Comparison of ENCODE assay signal across 19 mouse cellular contexts in genomic region chr2:76409526-76409925, GRCm38 (mm10). TPM values are rescaled to one million over a fixed set of nuclear protein-coding genes. Genes with fewer than 3 reads are reported as not detected.
A peak's percentile ranks its signal among the peaks of the same experiment; 100 is the strongest.
DNase-seq lines count a peak whose midpoint lies in the region; ATAC-seq lines count a peak whose summit lies in the region.
"Had no signal": no experiment of that assay in that cellular context is flagged by ENCODE, and none has a peak within 500 bp of the region (broad histone marks: within the 10 kb centered on the region; RNA-seq: fewer than 3 reads in every experiment).

No protein-coding gene starts in this region.

- H3K9ac ChIP-seq in midbrain, embryonic 11.5 days (ENCODE audit: low read length): no peak overlapping the region
- H3K9ac ChIP-seq in midbrain, embryonic 14.5 days (replicated peaks; ENCODE audit: low read length): no peak overlapping the region
- no peak overlapping the region for H3K9ac ChIP-seq in forebrain, embryonic 13.5 days
- H3K9ac ChIP-seq: embryonic facial prominence, embryonic 12.5 days; heart, embryonic 12.5 days; hindbrain, embryonic 14.5 days; intestine, embryonic 15.5 days had no signal

- no peaks in the 10 kb centered on the region for H3K36me3 ChIP-seq in midbrain, embryonic 11.5 days (ENCODE audit: control insufficient read depth, insufficient read depth, low read length)
- H3K36me3 ChIP-seq in midbrain, embryonic 14.5 days (ENCODE audit: control insufficient read depth, insufficient read depth, low read length): no peaks in the 10 kb centered on the region
- no peaks in the 10 kb centered on the region for H3K36me3 ChIP-seq in forebrain, embryonic 13.5 days (ENCODE audit: poor library complexity, severe bottlenecking)
- H3K36me3 ChIP-seq: embryonic facial prominence, embryonic 12.5 days; heart, embryonic 12.5 days; hindbrain, embryonic 10.5 days; intestine, embryonic 15.5 days had no signal

- peaks cover 9% of the 10 kb centered on the region; the same call in 1 of the 2 replicates for H3K27me3 ChIP-seq in midbrain, embryonic 11.5 days (ENCODE audit: control insufficient read depth, insufficient read depth, low read length)
- H3K27me3 ChIP-seq in midbrain, embryonic 14.5 days (ENCODE audit: control insufficient read depth, insufficient read depth, low read length): 0 out of 2 replicates have a peak, but pooled peaks cover 4% of the 10 kb centered on the region
- peaks cover 4% of the 10 kb centered on the region for H3K27me3 ChIP-seq in forebrain, embryonic 13.5 days
- H3K27me3 ChIP-seq: heart, embryonic 12.5 days; intestine, embryonic 15.5 days had no signal

- no peaks in the 10 kb centered on the region for H3K9me3 ChIP-seq in midbrain, embryonic 11.5 days (ENCODE audit: control insufficient read depth, low read length)
- H3K9me3 ChIP-seq in midbrain, embryonic 14.5 days (ENCODE audit: control insufficient read depth, low read length): no peaks in the 10 kb centered on the region
- H3K9me3 ChIP-seq in forebrain, embryonic 13.5 days (replicated peaks): no peaks in the 10 kb centered on the region
- H3K9me3 ChIP-seq: embryonic facial prominence, embryonic 12.5 days; heart, embryonic 12.5 days; hindbrain, embryonic 10.5 days; intestine, embryonic 15.5 days had no signal

- H3K27ac ChIP-seq in midbrain, embryonic 11.5 days (ENCODE audit: low read depth, low read length): no peak overlapping the region
- H3K27ac ChIP-seq in midbrain, embryonic 14.5 days (replicated peaks; ENCODE audit: low read depth, low read length): no peak overlapping the region
- no peak overlapping the region for H3K27ac ChIP-seq in forebrain, embryonic 13.5 days
- H3K27ac ChIP-seq: embryonic facial prominence, embryonic 12.5 days; hindbrain, embryonic 10.5 days; hindbrain, embryonic 14.5 days; intestine, embryonic 15.5 days had no signal

- H3K4me3 ChIP-seq in midbrain, embryonic 11.5 days (ENCODE audit: low read depth, low read length): no peak overlapping the region
- H3K4me3 ChIP-seq in midbrain, embryonic 14.5 days (replicated peaks; ENCODE audit: low read depth, low read length): no peak overlapping the region
- H3K4me3 ChIP-seq in forebrain, embryonic 13.5 days: no peak overlapping the region
- H3K4me3 ChIP-seq: embryonic facial prominence, embryonic 12.5 days; heart, embryonic 12.5 days; hindbrain, embryonic 10.5 days; intestine, embryonic 15.5 days had no signal

- H3K4me2 ChIP-seq in midbrain, embryonic 11.5 days: no peak overlapping the region
- no peak overlapping the region for H3K4me2 ChIP-seq in midbrain, embryonic 14.5 days (ENCODE audit: low read length)
- H3K4me2 ChIP-seq in forebrain, embryonic 13.5 days: no peak overlapping the region
- H3K4me2 ChIP-seq: embryonic facial prominence, embryonic 12.5 days; heart, embryonic 12.5 days; hindbrain, embryonic 14.5 days; intestine, embryonic 15.5 days had no signal

- no peak for ATAC-seq in midbrain, embryonic 11.5 days (ENCODE audit: low FRiP score)
- ATAC-seq in midbrain, embryonic 14.5 days (ENCODE audit: low FRiP score, low TSS enrichment): no peak
- ATAC-seq in forebrain, embryonic 13.5 days: no peak
- ATAC-seq: activated CD4-positive, CD25-positive, alpha-beta regulatory T cell, adult 4 months; forebrain, embryonic 16.5 days; intestine, embryonic 15.5 days; Patski had no signal

- DNase-seq in cerebellum, adult 8-10 months: peak; percentile 33
- no peak for DNase-seq in cerebellum, postnatal 4 days (ENCODE audit: low spot score in 2 of 2)
- peak; percentile 76 for DNase-seq in midbrain, embryonic 11.5 days (ENCODE audit: low spot score, missing footprints)
- DNase-seq in midbrain, embryonic 14.5 days: no peak
- DNase-seq in cerebellum, postnatal 25 days: peak; percentile 35 to 53
- DNase-seq: adrenal gland, postnatal 14 days; gastrocnemius, postnatal 25 days had no signal

- peaks cover 4% of the 10 kb centered on the region; the same call in 1 of the 2 replicates for H3K4me1 ChIP-seq in midbrain, embryonic 11.5 days (ENCODE audit: control insufficient read depth, insufficient read depth, low read length)
- peaks cover 7% of the 10 kb centered on the region for H3K4me1 ChIP-seq in midbrain, embryonic 14.5 days (ENCODE audit: control insufficient read depth, insufficient read depth, low read length)
- peaks cover 13% of the 10 kb centered on the region; the same call in 1 of the 2 replicates for H3K4me1 ChIP-seq in forebrain, embryonic 13.5 days
- H3K4me1 ChIP-seq: intestine, embryonic 15.5 days had no signal

- WGBS in midbrain, embryonic 11.5 days: 86% methylated on average over 1 of the region's 1 CpGs
- 86% methylated on average over 1 of the region's 1 CpGs for WGBS in midbrain, embryonic 14.5 days
- WGBS in forebrain, embryonic 13.5 days: 94% methylated on average over 1 of the region's 1 CpGs

RNA-seq across cellular contexts. Expression of gene Osbpl6, which starts 3.2 kb away (rescaled TPM):
- polyA plus RNA-seq in midbrain, embryonic 11.5 days (2014; fragmentation: Nextera tagmentation; extraction: Ambion mirVana): 10.9 and 11.1 TPM in 2 replicates
- 22.1 and 22.6 TPM in 2 replicates for polyA plus RNA-seq in midbrain, embryonic 14.5 days (2014; fragmentation: Nextera tagmentation; extraction: Ambion mirVana)
- 14.5 and 15.6 TPM in 2 replicates for polyA plus RNA-seq in forebrain, embryonic 13.5 days (2015; fragmentation: Nextera tagmentation; extraction: Ambion mirVana)
- polyA plus RNA-seq: activated CD4-positive, CD25-positive, alpha-beta regulatory T cell, adult 4 months had no signal

RNA-seq across cellular contexts. Expression of gene Rbm45, which starts 39.7 kb away (rescaled TPM):
- polyA plus RNA-seq in midbrain, embryonic 11.5 days (2014; fragmentation: Nextera tagmentation; extraction: Ambion mirVana): 17.3 and 17.5 TPM in 2 replicates
- polyA plus RNA-seq in midbrain, embryonic 14.5 days (2014; fragmentation: Nextera tagmentation; extraction: Ambion mirVana): 17.4 and 19.5 TPM in 2 replicates
- polyA plus RNA-seq in forebrain, embryonic 13.5 days (2015; fragmentation: Nextera tagmentation; extraction: Ambion mirVana): 22.5 and 24.8 TPM in 2 replicates

RNA-seq across cellular contexts. Expression of gene Cyct, which starts 49.3 kb away (rescaled TPM):
- polyA plus RNA-seq in midbrain, embryonic 11.5 days (2014; fragmentation: Nextera tagmentation; extraction: Ambion mirVana): not detected in 2 replicates
- polyA plus RNA-seq in midbrain, embryonic 14.5 days (2014; fragmentation: Nextera tagmentation; extraction: Ambion mirVana): not detected in 2 replicates
- polyA plus RNA-seq in forebrain, embryonic 13.5 days (2015; fragmentation: Nextera tagmentation; extraction: Ambion mirVana): not detected in 2 replicates
- polyA plus RNA-seq: activated CD4-positive, CD25-positive, alpha-beta regulatory T cell, adult 4 months; cortical plate, adult 2 months; embryonic facial prominence, embryonic 12.5 days; forebrain, embryonic 11.5 days; forebrain, embryonic 16.5 days; frontal cortex, adult 2 months; heart, embryonic 12.5 days; hindbrain, embryonic 10.5 days; intestine, embryonic 15.5 days; Patski had no signal

Comparison
In these comparisons a context has a peak if more than half of its experiments do, and no peak if none do; other contexts are left out.
1. DNase-seq: peak in cerebellum, adult 8-10 months (single experiment), midbrain, embryonic 11.5 days (single experiment) and cerebellum, postnatal 25 days (2 of 2); none in cerebellum, postnatal 4 days (0 of 2) and midbrain, embryonic 14.5 days (single experiment).